Mouse (Mus musculus): ENCODE data around the gene Zgrf1. TPM values are rescaled to one million over a fixed set of nuclear protein-coding genes. Genes with fewer than 3 reads are reported as not detected.
A peak's percentile ranks its signal among the peaks of the same experiment; 100 is the strongest.

Zgrf1 gene
- polyA plus RNA-seq, 1 experiment from 2014 or later = 6.5 TPM

DNA sequence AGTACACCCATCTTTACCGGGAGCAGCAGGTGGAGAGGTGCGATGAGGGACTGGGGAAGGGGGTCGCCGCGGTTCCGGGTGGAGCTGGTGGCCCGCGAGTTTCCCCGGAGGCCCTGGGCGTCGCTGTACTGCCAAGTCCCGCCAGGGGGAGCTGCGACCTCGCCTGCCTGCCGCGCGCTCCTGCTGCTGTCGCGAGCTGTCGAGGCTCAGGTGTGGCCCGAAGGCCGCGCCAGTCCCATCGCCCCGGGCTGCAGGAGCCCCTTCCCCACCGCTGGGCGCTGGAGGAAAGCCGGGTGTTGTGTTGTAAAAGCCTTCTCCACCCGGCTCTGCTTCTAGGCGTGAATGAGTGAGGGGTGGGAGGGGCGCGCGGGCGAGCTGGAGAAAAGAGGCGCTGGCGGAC, 72.0 kb downstream of the Zgrf1 start:
- peak overlapping the region; percentile 77 for H3K4me2 ChIP-seq (ENCODE audit: low read depth, low read length)
- H3K27me3 ChIP-seq (replicated peaks; ENCODE audit: control insufficient read depth, insufficient read depth, low read length) = peaks cover 69% of the 10 kb centered on the region
- H3K4me1 ChIP-seq (ENCODE audit: control insufficient read depth, insufficient read depth, low read length) = 0 out of 2 replicates have a peak, but pooled peaks cover 2% of the 10 kb centered on the region
- H3K9ac ChIP-seq (ENCODE audit: low read depth, low read length) = peak overlapping the region; percentile 49
- H3K36me3 ChIP-seq (ENCODE audit: control insufficient read depth, insufficient read depth, low read length) = no peaks in the 10 kb centered on the region
- H3K4me3 ChIP-seq (ENCODE audit: low read depth, low read length) = peak overlapping the region; percentile 41
- under 1% methylated on average over 35 of the region's 36 CpGs for WGBS
- DNase-seq (ENCODE audit: low spot score) (peak; percentile 63), ATAC-seq (ENCODE audit: low read depth) (peak; percentile 76)
- H3K9me3 ChIP-seq (ENCODE audit: control insufficient read depth, low read length) = no peaks in the 10 kb centered on the region
- H3K27ac ChIP-seq (replicated peaks; ENCODE audit: low read depth, low read length) = no peak overlapping the region

DNA sequence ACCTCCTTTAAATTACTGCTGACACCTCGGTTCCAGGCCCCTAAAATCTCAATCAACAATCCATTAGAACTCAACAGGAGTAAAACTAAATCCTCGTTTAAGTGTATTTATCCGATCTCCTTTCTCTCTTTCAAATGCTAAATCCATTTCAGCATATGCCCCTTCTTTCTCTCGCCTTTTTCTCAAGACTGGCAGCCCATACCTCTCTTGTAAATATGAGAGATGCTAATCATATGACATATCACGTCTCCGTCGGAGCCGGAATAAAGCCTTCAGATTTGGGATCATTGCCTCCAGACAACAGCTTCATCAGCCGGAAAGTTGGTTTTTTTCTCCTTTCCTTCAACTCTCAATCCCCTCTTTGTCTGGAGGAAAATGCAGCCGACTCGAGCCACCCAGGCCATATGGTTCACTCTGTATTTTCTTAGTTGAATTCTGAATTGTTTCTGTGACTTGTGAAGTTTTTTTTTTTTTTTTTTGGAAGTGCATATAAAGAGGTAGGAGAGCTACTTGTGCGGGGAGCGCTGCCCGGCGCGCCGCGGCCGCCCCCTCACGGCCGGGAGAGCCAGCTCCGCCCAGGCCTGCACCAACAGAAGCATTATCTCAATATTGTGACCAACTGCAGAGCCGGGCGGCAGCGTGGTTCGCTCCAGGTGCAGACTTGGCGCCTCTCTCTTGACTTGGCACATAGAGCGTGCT, 72.6 kb downstream of the Zgrf1 start:
- no peaks in the 10 kb centered on the region for H3K9me3 ChIP-seq (ENCODE audit: control insufficient read depth, low read length)
- peak overlapping the region; percentile 49 for H3K9ac ChIP-seq (ENCODE audit: low read depth, low read length)
- under 1% methylated on average over 28 of the region's 28 CpGs for WGBS
- ATAC-seq (ENCODE audit: low read depth) (peak; percentile 44; the same call in 1 of the 2 replicates), DNase-seq (ENCODE audit: low spot score) (no peak)
- H3K27me3 ChIP-seq (replicated peaks; ENCODE audit: control insufficient read depth, insufficient read depth, low read length) = peaks cover 74% of the 10 kb centered on the region
- H3K4me3 ChIP-seq (ENCODE audit: low read depth, low read length) = peak overlapping the region; percentile 41
- peak overlapping the region; percentile 77 for H3K4me2 ChIP-seq (ENCODE audit: low read depth, low read length)
- H3K4me1 ChIP-seq (ENCODE audit: control insufficient read depth, insufficient read depth, low read length) = 0 out of 2 replicates have a peak, but pooled peaks cover 2% of the 10 kb centered on the region
- H3K36me3 ChIP-seq (ENCODE audit: control insufficient read depth, insufficient read depth, low read length) = no peaks in the 10 kb centered on the region
- no peak overlapping the region for H3K27ac ChIP-seq (replicated peaks; ENCODE audit: low read depth, low read length)

DNA sequence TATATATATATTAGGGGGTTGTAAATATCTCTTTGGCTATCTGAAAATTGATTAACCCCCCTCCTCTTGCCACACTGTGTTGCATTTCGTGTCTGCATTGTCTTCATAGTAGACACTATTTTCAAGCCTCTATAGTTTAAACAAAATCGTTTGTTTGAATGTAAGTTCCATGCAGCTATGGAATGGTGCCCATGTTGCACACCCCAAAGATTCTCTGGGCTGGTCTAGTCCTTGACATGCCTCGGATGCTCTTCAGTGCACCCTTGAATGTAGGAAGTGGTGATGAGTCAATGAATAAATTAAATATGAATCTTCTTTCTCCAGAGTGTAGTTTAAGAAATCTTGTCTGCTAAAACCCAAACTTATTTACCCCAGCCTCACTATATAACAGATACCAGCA, 73.2 kb downstream of the Zgrf1 start:
- no peak for ATAC-seq (ENCODE audit: low read depth)
- 7% methylated on average over 3 of the region's 3 CpGs for WGBS
- 0 out of 2 replicates have a peak, but pooled peaks cover 2% of the 10 kb centered on the region for H3K4me1 ChIP-seq (ENCODE audit: control insufficient read depth, insufficient read depth, low read length)

DNA sequence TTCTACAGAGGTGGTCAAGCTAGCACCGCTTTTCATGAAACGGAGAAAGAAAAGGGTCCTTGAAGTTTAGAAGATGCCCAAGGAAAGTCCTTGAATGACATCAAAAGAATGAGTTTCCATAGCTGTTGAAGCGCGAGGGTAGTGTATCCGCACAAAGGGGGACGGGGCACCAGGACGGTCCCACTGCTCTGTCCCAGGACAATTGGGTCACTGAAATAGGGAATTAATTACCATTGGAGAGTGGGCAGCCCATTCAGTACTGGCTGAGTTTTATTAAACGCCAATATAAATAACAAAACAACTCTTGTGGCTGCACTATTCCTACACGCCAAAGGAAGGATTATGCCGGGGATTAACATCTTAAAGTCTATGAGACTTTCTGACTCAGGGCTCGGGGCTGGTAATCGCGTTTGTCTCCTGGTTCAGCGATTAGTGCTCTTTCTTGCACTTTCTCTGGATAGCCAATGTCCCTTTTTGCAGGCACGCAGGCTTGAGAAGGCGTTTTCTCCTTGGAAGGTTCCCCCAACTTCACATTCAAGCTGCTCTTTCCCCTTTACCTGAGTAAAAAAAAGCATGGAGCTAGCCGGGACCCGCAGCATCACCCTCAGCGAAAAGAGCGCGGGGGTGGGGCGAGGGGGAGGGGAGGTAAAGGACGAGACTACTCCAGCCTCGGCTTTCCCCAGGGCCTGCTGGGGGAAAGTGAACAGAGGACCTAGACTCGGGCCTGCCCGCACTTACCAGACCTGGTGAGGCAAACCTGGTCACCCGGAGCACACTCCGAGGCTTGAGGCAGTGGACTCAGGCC, 74.1 kb downstream of the Zgrf1 start:
- 0 out of 2 replicates have a peak, but pooled peaks cover 3% of the 10 kb centered on the region for H3K4me1 ChIP-seq (ENCODE audit: control insufficient read depth, insufficient read depth, low read length)
- H3K9ac ChIP-seq (ENCODE audit: low read depth, low read length) = no peak overlapping the region
- H3K36me3 ChIP-seq (ENCODE audit: control insufficient read depth, insufficient read depth, low read length) = no peaks in the 10 kb centered on the region
- DNase-seq (ENCODE audit: low spot score) (no peak), ATAC-seq (ENCODE audit: low read depth) (no peak)
- no peak overlapping the region for H3K4me2 ChIP-seq (ENCODE audit: low read depth, low read length)
- no peaks in the 10 kb centered on the region for H3K9me3 ChIP-seq (ENCODE audit: control insufficient read depth, low read length)
- peaks cover 89% of the 10 kb centered on the region for H3K27me3 ChIP-seq (replicated peaks; ENCODE audit: control insufficient read depth, insufficient read depth, low read length)
- under 1% methylated on average over 28 of the region's 28 CpGs for WGBS
- H3K4me3 ChIP-seq (ENCODE audit: low read depth, low read length) = no peak overlapping the region
- H3K27ac ChIP-seq (replicated peaks; ENCODE audit: low read depth, low read length) = no peak overlapping the region

More for the DNA sequence above, 73.2 kb downstream of the Zgrf1 start:
- no peak overlapping the region for H3K4me2 ChIP-seq (ENCODE audit: low read depth, low read length)
- no peaks in the 10 kb centered on the region for H3K36me3 ChIP-seq (ENCODE audit: control insufficient read depth, insufficient read depth, low read length)
- H3K27me3 ChIP-seq (replicated peaks; ENCODE audit: control insufficient read depth, insufficient read depth, low read length) = peaks cover 81% of the 10 kb centered on the region
- no peak overlapping the region for H3K27ac ChIP-seq (replicated peaks; ENCODE audit: low read depth, low read length)
- H3K9me3 ChIP-seq (ENCODE audit: control insufficient read depth, low read length) = no peaks in the 10 kb centered on the region
- H3K4me3 ChIP-seq (ENCODE audit: low read depth, low read length) = no peak overlapping the region
- no peak for DNase-seq (ENCODE audit: low spot score)
- H3K9ac ChIP-seq (ENCODE audit: low read depth, low read length) = no peak overlapping the region

DNA sequence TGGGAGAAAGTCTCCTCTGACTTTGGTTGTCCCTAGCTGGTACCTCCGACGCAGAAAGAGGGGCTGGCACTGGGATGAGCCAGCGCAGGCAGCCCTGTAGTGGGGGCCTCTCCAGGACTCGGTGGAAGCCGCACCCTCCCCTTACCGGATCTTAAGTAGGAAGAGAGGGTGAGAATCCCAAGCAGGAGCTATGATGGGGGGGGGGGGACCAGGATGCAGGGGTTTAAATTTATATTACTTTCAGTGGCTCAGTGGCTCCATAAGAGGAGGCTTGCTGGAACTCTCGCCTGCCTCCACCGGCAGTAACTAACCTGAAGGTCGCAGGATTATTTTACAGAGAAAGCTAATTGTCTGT, 74.6 kb downstream of the Zgrf1 start:
- Histone ChIP-seq H3K9ac (ENCODE audit: low read depth, low read length) (no peak overlapping the region), H3K4me3 (ENCODE audit: low read depth, low read length) (0 out of 2 replicates have a peak overlapping the region, but pooled peaks have one; percentile 17), H3K27me3 (replicated peaks; ENCODE audit: control insufficient read depth, insufficient read depth, low read length) (peaks cover 92% of the 10 kb centered on the region), H3K36me3 (ENCODE audit: control insufficient read depth, insufficient read depth, low read length) (no peaks in the 10 kb centered on the region), H3K4me2 (ENCODE audit: low read depth, low read length) (0 out of 2 replicates have a peak overlapping the region, but pooled peaks have one; percentile 28), H3K9me3 (ENCODE audit: control insufficient read depth, low read length) (no peaks in the 10 kb centered on the region), H3K27ac (replicated peaks; ENCODE audit: low read depth, low read length) (no peak overlapping the region), H3K4me1 (ENCODE audit: control insufficient read depth, insufficient read depth, low read length) (peaks cover 9% of the 10 kb centered on the region; the same call in 1 of the 2 replicates)
- DNase-seq (ENCODE audit: low spot score) = no peak
- 0% methylated on average over 9 of the region's 9 CpGs for WGBS
- ATAC-seq (ENCODE audit: low read depth) = no peak

DNA sequence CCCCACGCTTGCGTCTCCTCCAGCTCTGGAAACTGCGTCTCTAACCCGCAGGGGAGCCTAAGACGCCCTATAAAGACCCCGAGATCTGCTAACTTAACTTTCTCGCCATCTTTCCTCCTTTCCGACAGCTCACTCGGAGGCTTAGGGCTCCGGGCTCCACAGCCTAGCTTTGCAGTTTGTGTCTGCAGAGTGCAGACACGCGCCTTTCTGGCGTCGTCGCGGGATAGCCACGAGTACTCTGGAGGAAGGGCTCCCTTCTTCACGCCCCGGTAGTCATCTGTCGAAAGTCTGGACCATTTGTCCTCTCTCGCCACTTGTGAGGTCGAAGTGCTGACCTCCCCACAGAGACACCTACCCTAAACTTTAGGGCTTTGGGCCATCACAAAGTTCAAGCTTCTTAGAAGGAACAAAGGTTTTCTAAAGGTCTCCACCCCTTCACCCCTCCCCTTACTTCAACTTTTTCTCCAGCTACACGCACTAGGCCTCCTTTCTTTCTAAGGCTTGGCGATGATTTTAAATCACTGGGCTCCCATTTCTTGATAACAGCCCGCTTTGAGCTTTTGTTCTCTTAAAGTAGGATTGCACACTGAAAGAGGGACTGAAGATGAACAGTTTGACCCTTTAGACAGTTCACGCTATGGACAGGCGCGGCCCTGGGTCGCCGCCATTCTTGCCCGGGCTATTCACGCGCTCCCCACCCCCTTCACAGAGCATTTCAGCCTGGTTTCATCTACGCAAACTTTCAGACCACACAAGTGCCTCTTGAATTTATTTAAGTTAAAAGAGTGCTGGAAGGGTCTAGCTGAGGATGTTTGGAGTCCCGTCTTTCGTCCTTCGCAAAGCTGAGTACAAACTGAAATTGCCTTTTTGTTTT, 75.3 kb downstream of the Zgrf1 start:
- H3K9me3 ChIP-seq (ENCODE audit: control insufficient read depth, low read length) = no peaks in the 10 kb centered on the region
- no peak overlapping the region for H3K27ac ChIP-seq (replicated peaks; ENCODE audit: low read depth, low read length)
- peaks cover 95% of the 10 kb centered on the region for H3K27me3 ChIP-seq (replicated peaks; ENCODE audit: control insufficient read depth, insufficient read depth, low read length)
- 2% methylated on average over 37 of the region's 37 CpGs for WGBS
- no peak for DNase-seq (ENCODE audit: low spot score)
- ATAC-seq (ENCODE audit: low read depth) = no peak
- H3K36me3 ChIP-seq (ENCODE audit: control insufficient read depth, insufficient read depth, low read length) = no peaks in the 10 kb centered on the region
- peaks cover 15% of the 10 kb centered on the region for H3K4me1 ChIP-seq (ENCODE audit: control insufficient read depth, insufficient read depth, low read length)
- no peak overlapping the region for H3K9ac ChIP-seq (ENCODE audit: low read depth, low read length)
- H3K4me2 ChIP-seq (ENCODE audit: low read depth, low read length) = 0 out of 2 replicates have a peak overlapping the region, but pooled peaks have one; percentile 28
- 0 out of 2 replicates have a peak overlapping the region, but pooled peaks have one; percentile 17 for H3K4me3 ChIP-seq (ENCODE audit: low read depth, low read length)

DNA sequence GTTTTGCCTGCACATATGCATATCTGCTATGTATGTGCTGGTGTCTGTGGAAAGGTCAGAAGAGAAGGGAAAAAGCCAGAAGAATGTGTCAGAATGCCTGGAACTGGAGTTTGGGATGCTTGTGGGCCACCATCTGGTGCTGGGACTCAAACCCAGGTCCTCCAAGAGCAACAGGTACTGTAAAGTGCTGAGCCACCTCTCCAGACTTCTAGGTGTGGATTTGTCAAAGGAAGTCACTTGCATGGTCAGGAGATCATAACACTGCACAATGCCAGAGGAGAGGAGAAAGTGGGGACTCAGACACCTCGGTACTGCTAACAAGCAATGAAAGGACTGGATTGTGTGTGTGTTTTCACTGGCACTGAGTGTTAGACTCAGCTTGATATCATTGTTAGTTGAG, 76.9 kb downstream of the Zgrf1 start:
- H3K36me3 ChIP-seq (ENCODE audit: control insufficient read depth, insufficient read depth, low read length) = no peaks in the 10 kb centered on the region
- H3K9me3 ChIP-seq (ENCODE audit: control insufficient read depth, low read length) = no peaks in the 10 kb centered on the region
- H3K9ac ChIP-seq (ENCODE audit: low read depth, low read length) = no peak overlapping the region
- no peak for ATAC-seq (ENCODE audit: low read depth)
- no peak for DNase-seq (ENCODE audit: low spot score)
- H3K27me3 ChIP-seq (replicated peaks; ENCODE audit: control insufficient read depth, insufficient read depth, low read length) = peaks cover 97% of the 10 kb centered on the region
- H3K4me3 ChIP-seq (ENCODE audit: low read depth, low read length) = no peak overlapping the region
- H3K4me1 ChIP-seq (ENCODE audit: control insufficient read depth, insufficient read depth, low read length) = peaks cover 23% of the 10 kb centered on the region
- H3K4me2 ChIP-seq (ENCODE audit: low read depth, low read length) = no peak overlapping the region
- 7% methylated on average over 1 of the region's 1 CpGs for WGBS
- no peak overlapping the region for H3K27ac ChIP-seq (replicated peaks; ENCODE audit: low read depth, low read length)

DNA sequence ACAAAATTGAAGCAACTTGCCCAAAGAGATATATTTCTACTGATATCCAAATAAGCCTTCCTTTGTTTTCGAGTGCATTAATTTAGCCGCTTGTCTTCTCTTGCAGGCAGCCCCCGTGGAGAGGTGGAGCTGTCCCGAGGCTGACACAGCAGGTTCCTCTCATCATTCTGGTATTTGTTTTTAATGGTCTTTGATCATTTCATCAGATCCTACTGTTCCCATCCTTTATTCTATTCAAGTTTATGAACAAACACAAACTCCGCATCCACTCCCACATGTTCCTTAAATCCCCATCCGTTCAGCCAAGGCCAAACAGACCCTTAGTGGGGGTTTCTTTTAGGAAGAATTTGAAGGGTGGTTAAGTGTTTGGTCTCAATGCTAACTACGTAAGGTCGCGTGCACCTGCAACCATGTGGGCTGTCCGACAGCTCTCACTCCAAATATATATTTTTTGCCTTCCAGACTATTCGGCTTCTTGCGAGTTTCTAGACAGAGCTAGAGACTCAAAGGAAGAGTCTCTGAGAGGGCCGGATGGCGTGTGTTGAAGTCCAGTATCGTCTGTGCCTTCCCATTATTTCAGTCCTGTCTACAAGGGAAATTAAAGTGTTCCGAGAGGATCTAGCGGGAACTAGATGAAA, 77.6 kb downstream of the Zgrf1 start:
- peaks cover 20% of the 10 kb centered on the region for H3K4me1 ChIP-seq (ENCODE audit: control insufficient read depth, insufficient read depth, low read length)
- H3K27ac ChIP-seq (replicated peaks; ENCODE audit: low read depth, low read length) = no peak overlapping the region
- DNase-seq (ENCODE audit: low spot score) = no peak
- 4% methylated on average over 17 of the region's 17 CpGs for WGBS
- no peak overlapping the region for H3K4me3 ChIP-seq (ENCODE audit: low read depth, low read length)
- no peak overlapping the region for H3K4me2 ChIP-seq (ENCODE audit: low read depth, low read length)
- ATAC-seq (ENCODE audit: low read depth) = no peak
- no peaks in the 10 kb centered on the region for H3K9me3 ChIP-seq (ENCODE audit: control insufficient read depth, low read length)
- peaks cover 96% of the 10 kb centered on the region for H3K27me3 ChIP-seq (replicated peaks; ENCODE audit: control insufficient read depth, insufficient read depth, low read length)
- H3K36me3 ChIP-seq (ENCODE audit: control insufficient read depth, insufficient read depth, low read length) = no peaks in the 10 kb centered on the region
- H3K9ac ChIP-seq (ENCODE audit: low read depth, low read length) = no peak overlapping the region
